8 mouse cellular contexts compared by ENCODE assay signal in the genomic region with DNA sequence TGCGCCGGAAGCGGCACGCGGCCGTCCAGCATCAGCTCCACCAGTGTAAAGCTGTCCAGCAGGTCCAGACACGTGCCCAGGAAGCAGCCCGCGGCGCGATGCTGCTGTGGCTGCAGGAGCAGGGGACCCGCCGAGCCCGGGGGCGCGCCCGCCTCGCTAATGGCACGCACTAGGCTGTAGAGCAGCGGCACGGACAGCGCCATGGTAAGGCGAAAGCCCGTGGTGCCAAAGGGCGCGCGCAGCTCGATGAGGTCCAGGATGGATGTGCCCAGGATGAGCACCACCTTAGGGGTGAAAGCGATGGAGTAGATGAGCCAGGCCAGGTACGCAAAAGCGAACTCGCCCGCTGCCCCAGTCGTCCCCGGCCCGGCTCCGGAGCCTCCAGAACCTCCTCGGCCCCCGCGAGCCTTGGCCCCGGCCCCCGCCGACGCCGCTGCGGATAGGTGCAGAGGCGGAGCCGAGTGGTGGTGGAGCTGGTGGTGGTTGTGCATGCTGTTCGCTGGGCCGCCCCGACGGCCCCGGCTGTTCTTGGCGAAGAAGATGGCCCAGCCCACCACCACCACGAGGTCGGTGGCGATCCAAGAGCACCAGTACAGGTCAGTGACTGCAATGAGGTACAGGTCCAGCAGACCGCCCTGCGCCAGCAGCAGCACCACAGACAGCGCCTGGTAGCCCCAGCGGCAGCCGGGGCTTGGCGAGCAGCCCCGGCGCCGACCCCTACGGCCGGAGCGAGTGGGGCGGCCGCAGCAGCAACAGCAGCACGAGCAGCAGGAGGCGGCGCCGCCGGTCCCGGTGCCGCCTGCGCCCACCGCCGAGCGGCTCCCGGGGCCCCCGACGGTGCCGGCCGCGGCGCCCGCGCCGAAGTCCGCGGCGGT. TPM values are rescaled to one million over a fixed set of nuclear protein-coding genes. Genes with fewer than 3 reads are reported as not detected.
DNase-seq lines count a peak whose midpoint lies in the region; ATAC-seq and TF ChIP-seq lines count a peak whose summit lies in the region.

No protein-coding gene starts in this region.

- 1% methylated on average over 95 of the region's 95 CpGs for WGBS in embryonic facial prominence, embryonic 10.5 days
- under 1% methylated on average over 58 of the region's 95 CpGs for WGBS in hindbrain, embryonic 16.5 days
- WGBS in liver, postnatal 0 days (ENCODE audit: insufficient replicate concordance): 2% methylated on average over 80 of the region's 95 CpGs
- WGBS in olfactory bulb, adult 2 months: under 1% methylated on average over 95 of the region's 95 CpGs

- TF ChIP-seq EP300 in liver, postnatal 0 days (IDR thresholded peaks at IDR 0.05; ENCODE audit: low read depth): no peak

- peaks cover 33% of the 10 kb centered on the region for H3K4me1 ChIP-seq in embryonic facial prominence, embryonic 10.5 days
- H3K4me1 ChIP-seq in hindbrain, embryonic 16.5 days (ENCODE audit: control insufficient read depth, insufficient read depth, low read depth, low read length): peaks cover 48% of the 10 kb centered on the region
- H3K4me1 ChIP-seq in liver, postnatal 0 days (ENCODE audit: insufficient read depth): peaks cover 19% of the 10 kb centered on the region
- peaks cover 46% of the 10 kb centered on the region for H3K4me1 ChIP-seq in olfactory bulb, adult 2 months (ENCODE audit: control insufficient read depth, insufficient read depth, low read length)

- no peaks in the 10 kb centered on the region for H3K9me3 ChIP-seq in embryonic facial prominence, embryonic 10.5 days
- no peaks in the 10 kb centered on the region for H3K9me3 ChIP-seq in hindbrain, embryonic 16.5 days (ENCODE audit: control insufficient read depth, low read length)
- H3K9me3 ChIP-seq in liver, postnatal 0 days (ENCODE audit: low read length): no peaks in the 10 kb centered on the region

- peak overlapping the region; percentile 80 for H3K4me2 ChIP-seq in hindbrain, embryonic 16.5 days (ENCODE audit: low read length)
- peak overlapping the region; percentile 82 for H3K4me2 ChIP-seq in liver, postnatal 0 days (ENCODE audit: low read depth, low read length)

- DNase-seq in lung, adult 18-20 months: peak; percentile 25 to 41
- no peak for DNase-seq in lung, postnatal 36 days
- DNase-seq in T-cell, adult 2 months (ENCODE audit: low spot score): peak; percentile 37
- DNase-seq in embryonic facial prominence, embryonic 10.5 days (ENCODE audit: low spot score): peak; percentile 73
- peak; percentile 36 for DNase-seq in liver, postnatal 0 days
- no peak for DNase-seq in spleen, postnatal 36 days (ENCODE audit: low spot score in 2 of 2)

- H3K27ac ChIP-seq in embryonic facial prominence, embryonic 10.5 days (replicated peaks): peak overlapping the region; percentile 83
- peak overlapping the region; percentile 94 for H3K27ac ChIP-seq in hindbrain, embryonic 16.5 days (ENCODE audit: low read depth, low read length)
- no peak overlapping the region for H3K27ac ChIP-seq in liver, postnatal 0 days (ENCODE audit: low read depth)
- peak overlapping the region; percentile 84; the same call in 1 of the 2 replicates for H3K27ac ChIP-seq in olfactory bulb, adult 2 months (ENCODE audit: insufficient read depth, low read depth, low read length)

- no peak for TF ChIP-seq CTCF in liver, postnatal 0 days (IDR thresholded peaks at IDR 0.05; ENCODE audit: low read depth)
- no peak for TF ChIP-seq CTCF in olfactory bulb, adult 2 months (IDR thresholded peaks at IDR 0.05; ENCODE audit: insufficient read depth, low read depth, low read length)

- peak overlapping the region; percentile 75 for H3K4me3 ChIP-seq in embryonic facial prominence, embryonic 10.5 days
- H3K4me3 ChIP-seq in hindbrain, embryonic 16.5 days (ENCODE audit: low read length): peak overlapping the region; percentile 78
- peak overlapping the region; percentile 56 for H3K4me3 ChIP-seq in liver, postnatal 0 days (ENCODE audit: low read depth, low read length)
- H3K4me3 ChIP-seq in olfactory bulb, adult 2 months (ENCODE audit: insufficient read depth, low read depth, low read length): peak overlapping the region; percentile 89

- H3K9ac ChIP-seq in hindbrain, embryonic 16.5 days (ENCODE audit: low read depth, low read length): peak overlapping the region; percentile 93
- no peak overlapping the region for H3K9ac ChIP-seq in liver, postnatal 0 days (replicated peaks)

- ATAC-seq in hindbrain, embryonic 16.5 days: peak; percentile 10
- peak; percentile 46; the same call in 1 of the 2 replicates for ATAC-seq in liver, postnatal 0 days

- no peaks in the 10 kb centered on the region for H3K36me3 ChIP-seq in embryonic facial prominence, embryonic 10.5 days (replicated peaks)
- no peaks in the 10 kb centered on the region for H3K36me3 ChIP-seq in hindbrain, embryonic 16.5 days (ENCODE audit: control insufficient read depth, insufficient read depth, low read length)
- H3K36me3 ChIP-seq in liver, postnatal 0 days (replicated peaks; ENCODE audit: insufficient read depth, low read length): no peaks in the 10 kb centered on the region

- peaks cover 62% of the 10 kb centered on the region for H3K27me3 ChIP-seq in embryonic facial prominence, embryonic 10.5 days (replicated peaks; ENCODE audit: low read depth, poor library complexity, severe bottlenecking)
- H3K27me3 ChIP-seq in hindbrain, embryonic 16.5 days (replicated peaks; ENCODE audit: control insufficient read depth, insufficient read depth, low read length): 0 out of 2 replicates have a peak, but pooled peaks cover 2% of the 10 kb centered on the region
- H3K27me3 ChIP-seq in liver, postnatal 0 days (ENCODE audit: insufficient read depth, low read length): peaks cover 45% of the 10 kb centered on the region

- TF ChIP-seq POLR2A in olfactory bulb, adult 2 months (IDR thresholded peaks at IDR 0.05; ENCODE audit: insufficient read depth, low read depth, low read length): no peak; the same call in 1 of the 2 replicates

RNA-seq across cellular contexts. Expression of a gene that starts 0.9 kb away (rescaled TPM):
- 0.18 and 0.25 TPM in 2 replicates for polyA plus RNA-seq in embryonic facial prominence, embryonic 10.5 days (2016; fragmentation: Nextera tagmentation; extraction: Ambion mirVana)
- 2.6 and 2.7 TPM in 2 replicates for polyA plus RNA-seq in hindbrain, embryonic 16.5 days (2015; fragmentation: Nextera tagmentation; extraction: Ambion mirVana)
- not detected in 2 replicates for polyA plus RNA-seq in liver, postnatal 0 days (2015; fragmentation: Nextera tagmentation; extraction: Ambion mirVana)
- polyA plus RNA-seq in olfactory bulb, adult 2 months (2012; ENCODE audit: insufficient read depth, insufficient read length, low replicate concordance, missing spikeins): not detected in 2 replicates

RNA-seq across cellular contexts. Expression of a gene that starts 29.7 kb away (rescaled TPM):
- 3.1 and 3.7 TPM in 2 replicates for polyA plus RNA-seq in embryonic facial prominence, embryonic 10.5 days (2016; fragmentation: Nextera tagmentation; extraction: Ambion mirVana)
- 4.9 and 6.1 TPM in 2 replicates for polyA plus RNA-seq in hindbrain, embryonic 16.5 days (2015; fragmentation: Nextera tagmentation; extraction: Ambion mirVana)
- polyA plus RNA-seq in liver, postnatal 0 days (2015; fragmentation: Nextera tagmentation; extraction: Ambion mirVana): 9.4 and 10.6 TPM in 2 replicates
- 39.1 TPM in 1 of 2 replicates, not detected in the other for polyA plus RNA-seq in olfactory bulb, adult 2 months (2012; ENCODE audit: insufficient read depth, insufficient read length, low replicate concordance, missing spikeins)

RNA-seq across cellular contexts. Expression of a gene that starts 38.4 kb away (rescaled TPM):
- polyA plus RNA-seq in embryonic facial prominence, embryonic 10.5 days (2016; fragmentation: Nextera tagmentation; extraction: Ambion mirVana): 22.9 and 24.0 TPM in 2 replicates
- 16.1 and 16.6 TPM in 2 replicates for polyA plus RNA-seq in hindbrain, embryonic 16.5 days (2015; fragmentation: Nextera tagmentation; extraction: Ambion mirVana)
- polyA plus RNA-seq in liver, postnatal 0 days (2015; fragmentation: Nextera tagmentation; extraction: Ambion mirVana): 6.6 and 7.1 TPM in 2 replicates
- polyA plus RNA-seq in olfactory bulb, adult 2 months (2012; ENCODE audit: insufficient read depth, insufficient read length, low replicate concordance, missing spikeins): not detected in 2 replicates

Comparison
In these comparisons a context has a peak if more than half of its experiments do, and no peak if none do; other contexts are left out.
1. DNase-seq: peak in lung, adult 18-20 months (2 of 2), T-cell, adult 2 months (single experiment), embryonic facial prominence, embryonic 10.5 days (single experiment) and liver, postnatal 0 days (single experiment); none in lung, postnatal 36 days (single experiment) and spleen, postnatal 36 days (0 of 2).
2. Peak in every context shown above with its lines, with median percentiles within 50 percentile points of each other: H3K4me3 ChIP-seq.